Mouse (Mus musculus): ENCODE measurements around the gene Arl11. TPM values are rescaled to one million over a fixed set of nuclear protein-coding genes. Genes with fewer than 3 reads are reported as not detected.

The Arl11 gene
- total and polyA plus RNA-seq, 3 experiments, result not detected

DNA sequence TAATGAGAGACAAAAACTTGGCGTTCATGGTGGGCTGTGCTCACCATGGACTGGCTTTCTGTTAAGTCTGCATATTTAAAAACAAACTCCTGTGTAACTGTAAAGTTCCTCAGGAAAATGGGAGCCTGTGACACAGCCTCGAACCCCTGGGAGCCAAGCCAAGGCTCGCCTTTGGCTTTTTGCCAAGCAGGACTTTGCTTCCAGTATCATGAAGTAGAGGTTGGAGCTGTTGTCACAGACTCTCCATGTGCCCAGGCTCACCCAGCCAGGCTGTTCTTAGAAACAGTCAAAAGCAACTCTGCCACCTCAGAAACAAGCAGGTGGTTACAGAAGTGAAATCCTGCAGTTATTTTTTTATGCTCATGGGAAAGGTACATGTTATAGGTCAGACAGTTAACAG is 18.9 kb upstream of the Arl11 start:
- H3K4me3 ChIP-seq (ENCODE audit: low read depth, low read length), result no peak overlapping the region
- no peak for TF ChIP-seq CTCF (IDR thresholded peaks at IDR 0.05; ENCODE audit: low read depth, low read length)
- no peak for TF ChIP-seq GATA2 (IDR thresholded peaks at IDR 0.05; ENCODE audit: borderline replicate concordance, low read depth, low read length)
- no peak for TF ChIP-seq TAL1 (conservative IDR thresholded peaks at IDR 0.05; ENCODE audit: low read depth, low read length)
- TF ChIP-seq GATA1 (IDR thresholded peaks at IDR 0.05; ENCODE audit: borderline replicate concordance, low read length), result no peak
- TF ChIP-seq POLR2AphosphoS5 (IDR thresholded peaks at IDR 0.05; ENCODE audit: insufficient replicate concordance, low read depth, low read length), result no peak
- no peak for DNase-seq (ENCODE audit: low spot score)

DNA sequence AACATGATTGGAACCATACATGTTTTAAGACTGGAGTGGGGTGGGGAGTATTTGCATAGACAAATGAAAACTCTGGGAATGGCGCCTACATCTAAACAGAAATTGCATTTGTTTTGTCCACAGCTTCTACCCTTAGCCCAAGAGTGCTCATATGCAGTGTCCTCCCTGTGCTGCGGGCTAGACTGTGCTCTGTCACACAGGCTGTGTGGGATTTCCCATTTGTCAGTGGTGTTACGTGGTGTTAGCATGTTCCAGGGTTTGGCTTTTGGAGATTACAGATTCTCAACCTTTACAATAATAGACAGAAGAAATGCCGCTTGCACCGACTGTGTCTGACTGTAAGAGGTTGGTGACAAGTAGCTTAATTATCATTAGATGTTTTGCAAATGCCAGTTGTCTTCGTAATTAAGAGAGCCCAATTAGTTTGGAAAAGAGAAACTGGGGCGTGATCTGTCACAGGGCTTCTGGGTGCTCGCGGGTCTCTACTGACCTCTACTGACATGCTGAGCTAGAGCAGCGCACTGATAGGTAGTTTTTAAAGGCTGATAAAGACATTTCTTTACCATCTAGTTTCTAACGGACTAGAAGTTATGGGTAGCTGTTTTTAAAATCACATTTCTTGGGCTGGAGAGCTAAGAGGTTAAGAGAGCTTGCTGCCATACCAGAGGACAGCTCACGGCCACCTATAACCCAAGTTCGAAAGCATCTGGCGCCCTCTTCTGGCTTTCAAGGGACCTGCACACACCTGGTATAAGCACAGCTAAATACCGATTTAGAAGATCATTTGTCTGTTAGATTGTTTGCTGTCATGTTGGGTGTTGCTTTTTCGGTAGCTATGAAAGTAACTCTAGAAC is 15.4 kb upstream of the Arl11 start:
- Histone ChIP-seq H3K9me3 (replicated peaks) (no peaks in the 10 kb centered on the region), H3K27me3 (ENCODE audit: insufficient read depth, low read length) (peaks cover 20% of the 10 kb centered on the region), H3K36me3 (replicated peaks) (no peaks in the 10 kb centered on the region), H3K4me1 (ENCODE audit: insufficient read depth, low read depth, low read length) (peaks cover 9% of the 10 kb centered on the region; the same call in 1 of the 2 replicates), H3K4me3 (ENCODE audit: low read depth, low read length) (no peak overlapping the region)
- peak; percentile 28 for DNase-seq (ENCODE audit: low spot score)
- ATAC-seq (ENCODE audit: extremely low read depth, insufficient number of reproducible peaks, low FRiP score, poor library complexity, severe bottlenecking), result peak; percentile 40
- TF ChIP-seq POLR2AphosphoS5 (IDR thresholded peaks at IDR 0.05; ENCODE audit: insufficient replicate concordance, low read depth, low read length) (no peak), GATA2 (IDR thresholded peaks at IDR 0.05; ENCODE audit: borderline replicate concordance, low read depth, low read length) (no peak), CTCF (IDR thresholded peaks at IDR 0.05; ENCODE audit: low read depth, low read length) (peak; percentile 69), TAL1 (conservative IDR thresholded peaks at IDR 0.05; ENCODE audit: low read depth, low read length) (no peak)

More for the DNA sequence above, 18.9 kb upstream of the Arl11 start:
- no peaks in the 10 kb centered on the region for H3K9me3 ChIP-seq (replicated peaks)
- H3K36me3 ChIP-seq (replicated peaks), result no peaks in the 10 kb centered on the region
- peaks cover 9% of the 10 kb centered on the region; the same call in 1 of the 2 replicates for H3K4me1 ChIP-seq (ENCODE audit: insufficient read depth, low read depth, low read length)
- ATAC-seq (ENCODE audit: extremely low read depth, insufficient number of reproducible peaks, low FRiP score, poor library complexity, severe bottlenecking), result no peak
- peaks cover 13% of the 10 kb centered on the region; the same call in 1 of the 2 replicates for H3K27me3 ChIP-seq (ENCODE audit: insufficient read depth, low read length)

DNA sequence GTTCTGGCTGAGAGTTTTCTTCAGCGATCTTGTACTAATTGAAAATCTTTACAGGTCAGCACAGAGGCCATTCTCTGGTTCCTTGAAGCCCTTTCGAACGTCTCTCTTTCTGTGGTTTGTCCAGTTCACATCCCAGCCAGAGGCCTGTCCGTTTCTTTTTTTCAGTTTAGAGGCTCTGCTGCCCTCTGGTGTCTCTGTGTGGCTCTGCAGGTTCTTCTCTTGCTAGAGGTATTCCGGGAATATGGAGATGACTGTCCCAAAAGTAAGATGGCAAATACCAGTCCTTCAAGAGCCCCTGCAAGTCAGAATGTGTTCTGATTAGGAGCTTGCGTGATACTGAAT is 14.8 kb upstream of the Arl11 start:
- H3K9me3 ChIP-seq (replicated peaks), result no peaks in the 10 kb centered on the region
- H3K4me1 ChIP-seq (ENCODE audit: insufficient read depth, low read depth, low read length), result peaks cover 9% of the 10 kb centered on the region; the same call in 1 of the 2 replicates
- H3K4me3 ChIP-seq (ENCODE audit: low read depth, low read length), result no peak overlapping the region
- ATAC-seq (ENCODE audit: extremely low read depth, insufficient number of reproducible peaks, low FRiP score, poor library complexity, severe bottlenecking) (no peak), DNase-seq (ENCODE audit: low spot score) (no peak)
- H3K36me3 ChIP-seq (replicated peaks), result no peaks in the 10 kb centered on the region
- H3K27me3 ChIP-seq (ENCODE audit: insufficient read depth, low read length), result peaks cover 17% of the 10 kb centered on the region
- TF ChIP-seq GATA1 (IDR thresholded peaks at IDR 0.05; ENCODE audit: borderline replicate concordance, low read length) (no peak), GATA2 (IDR thresholded peaks at IDR 0.05; ENCODE audit: borderline replicate concordance, low read depth, low read length) (no peak), TAL1 (conservative IDR thresholded peaks at IDR 0.05; ENCODE audit: low read depth, low read length) (no peak), POLR2AphosphoS5 (IDR thresholded peaks at IDR 0.05; ENCODE audit: insufficient replicate concordance, low read depth, low read length) (no peak), CTCF (IDR thresholded peaks at IDR 0.05; ENCODE audit: low read depth, low read length) (no peak)

DNA sequence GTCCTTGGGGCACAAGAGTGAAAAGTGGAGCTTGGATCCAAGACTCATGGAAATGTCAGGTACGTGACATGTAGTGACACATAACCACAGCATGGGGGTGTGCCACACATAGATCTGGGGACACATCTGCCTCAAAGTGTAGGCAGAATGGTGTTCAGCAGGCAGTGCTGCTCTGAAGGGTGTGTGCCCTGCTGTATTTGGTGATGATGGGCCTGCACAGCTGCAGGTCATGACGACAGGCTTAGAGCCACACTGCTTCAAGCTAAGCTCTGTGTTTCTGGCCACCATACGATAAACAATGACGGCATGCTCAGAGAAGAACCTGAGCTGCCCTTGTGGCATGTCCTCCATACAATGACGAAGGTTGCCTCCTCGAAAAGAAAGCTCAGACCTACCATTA is 9.7 kb upstream of the Arl11 start:
- H3K4me3 ChIP-seq (ENCODE audit: low read depth, low read length), result no peak overlapping the region
- H3K9me3 ChIP-seq (replicated peaks), result no peaks in the 10 kb centered on the region
- no peaks in the 10 kb centered on the region for H3K36me3 ChIP-seq (replicated peaks)
- peaks cover 6% of the 10 kb centered on the region; the same call in 1 of the 2 replicates for H3K4me1 ChIP-seq (ENCODE audit: insufficient read depth, low read depth, low read length)
- no peak for TF ChIP-seq CTCF (IDR thresholded peaks at IDR 0.05; ENCODE audit: low read depth, low read length)
- TF ChIP-seq GATA1 (IDR thresholded peaks at IDR 0.05; ENCODE audit: borderline replicate concordance, low read length), result no peak
- ATAC-seq (ENCODE audit: extremely low read depth, insufficient number of reproducible peaks, low FRiP score, poor library complexity, severe bottlenecking) (no peak), DNase-seq (ENCODE audit: low spot score) (no peak)
- peaks cover 14% of the 10 kb centered on the region for H3K27me3 ChIP-seq (ENCODE audit: insufficient read depth, low read length)

DNA sequence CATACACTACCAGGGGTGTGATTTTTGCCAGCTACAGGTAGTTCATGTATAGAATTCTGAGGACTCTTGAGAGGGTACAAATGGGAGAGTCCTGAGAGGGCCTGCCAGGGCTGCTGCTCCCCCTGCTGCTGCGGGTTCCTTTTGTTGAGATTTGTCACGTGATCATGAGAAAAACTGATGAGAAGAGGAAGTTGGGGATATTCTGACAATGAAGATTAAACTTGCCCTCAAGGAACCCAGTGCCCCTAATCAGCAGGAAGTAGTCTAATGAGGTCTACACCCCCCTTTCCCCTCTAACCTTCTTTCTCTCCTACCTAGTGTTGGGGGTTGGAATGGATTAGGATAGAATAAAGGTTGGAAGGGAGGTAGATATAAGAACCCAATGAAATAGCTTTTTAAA is 8.2 kb upstream of the Arl11 start:
- Histone ChIP-seq H3K4me1 (ENCODE audit: insufficient read depth, low read depth, low read length) (peaks cover 6% of the 10 kb centered on the region; the same call in 1 of the 2 replicates), H3K9me3 (replicated peaks) (no peaks in the 10 kb centered on the region), H3K4me3 (ENCODE audit: low read depth, low read length) (no peak overlapping the region), H3K27me3 (ENCODE audit: insufficient read depth, low read length) (peaks cover 12% of the 10 kb centered on the region), H3K36me3 (replicated peaks) (no peaks in the 10 kb centered on the region)
- DNase-seq (ENCODE audit: low spot score), result no peak
- ATAC-seq (ENCODE audit: extremely low read depth, insufficient number of reproducible peaks, low FRiP score, poor library complexity, severe bottlenecking), result no peak; the same call in 1 of the 2 replicates
- TF ChIP-seq POLR2AphosphoS5 (IDR thresholded peaks at IDR 0.05; ENCODE audit: insufficient replicate concordance, low read depth, low read length) (no peak), CTCF (IDR thresholded peaks at IDR 0.05; ENCODE audit: low read depth, low read length) (no peak), GATA1 (IDR thresholded peaks at IDR 0.05; ENCODE audit: borderline replicate concordance, low read length) (no peak), TAL1 (conservative IDR thresholded peaks at IDR 0.05; ENCODE audit: low read depth, low read length) (no peak), GATA2 (IDR thresholded peaks at IDR 0.05; ENCODE audit: borderline replicate concordance, low read depth, low read length) (no peak)

DNA sequence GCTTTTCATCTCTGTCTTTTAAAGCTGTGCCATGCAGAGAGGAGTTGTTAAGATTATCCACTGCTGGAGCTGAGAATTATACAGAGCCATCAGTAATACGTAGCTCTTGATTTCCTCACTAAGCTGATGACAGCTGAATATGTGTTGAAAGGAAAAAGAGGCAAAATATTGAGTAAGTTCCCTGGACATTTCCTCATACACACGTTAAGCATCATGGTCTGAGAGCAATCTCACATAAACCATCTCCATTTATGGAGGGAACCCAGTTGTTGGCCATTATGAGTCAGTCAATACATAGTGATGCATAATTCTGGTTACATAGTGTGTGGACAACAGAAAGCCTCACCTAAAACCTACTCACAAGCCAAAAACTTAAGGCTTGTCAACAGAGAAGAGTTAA is 7.1 kb upstream of the Arl11 start:
- no peaks in the 10 kb centered on the region for H3K9me3 ChIP-seq (replicated peaks)
- DNase-seq (ENCODE audit: low spot score) (no peak), ATAC-seq (ENCODE audit: extremely low read depth, insufficient number of reproducible peaks, low FRiP score, poor library complexity, severe bottlenecking) (no peak)
- TF ChIP-seq GATA1 (IDR thresholded peaks at IDR 0.05; ENCODE audit: borderline replicate concordance, low read length) (no peak), GATA2 (IDR thresholded peaks at IDR 0.05; ENCODE audit: borderline replicate concordance, low read depth, low read length) (no peak)
- H3K4me1 ChIP-seq (ENCODE audit: insufficient read depth, low read depth, low read length), result peaks cover 6% of the 10 kb centered on the region; the same call in 1 of the 2 replicates
- peaks cover 3% of the 10 kb centered on the region; the same call in 1 of the 2 replicates for H3K27me3 ChIP-seq (ENCODE audit: insufficient read depth, low read length)
- no peaks in the 10 kb centered on the region for H3K36me3 ChIP-seq (replicated peaks)
- no peak overlapping the region for H3K4me3 ChIP-seq (ENCODE audit: low read depth, low read length)
